12 mouse cellular contexts compared by ENCODE assay signal in the genomic region with DNA sequence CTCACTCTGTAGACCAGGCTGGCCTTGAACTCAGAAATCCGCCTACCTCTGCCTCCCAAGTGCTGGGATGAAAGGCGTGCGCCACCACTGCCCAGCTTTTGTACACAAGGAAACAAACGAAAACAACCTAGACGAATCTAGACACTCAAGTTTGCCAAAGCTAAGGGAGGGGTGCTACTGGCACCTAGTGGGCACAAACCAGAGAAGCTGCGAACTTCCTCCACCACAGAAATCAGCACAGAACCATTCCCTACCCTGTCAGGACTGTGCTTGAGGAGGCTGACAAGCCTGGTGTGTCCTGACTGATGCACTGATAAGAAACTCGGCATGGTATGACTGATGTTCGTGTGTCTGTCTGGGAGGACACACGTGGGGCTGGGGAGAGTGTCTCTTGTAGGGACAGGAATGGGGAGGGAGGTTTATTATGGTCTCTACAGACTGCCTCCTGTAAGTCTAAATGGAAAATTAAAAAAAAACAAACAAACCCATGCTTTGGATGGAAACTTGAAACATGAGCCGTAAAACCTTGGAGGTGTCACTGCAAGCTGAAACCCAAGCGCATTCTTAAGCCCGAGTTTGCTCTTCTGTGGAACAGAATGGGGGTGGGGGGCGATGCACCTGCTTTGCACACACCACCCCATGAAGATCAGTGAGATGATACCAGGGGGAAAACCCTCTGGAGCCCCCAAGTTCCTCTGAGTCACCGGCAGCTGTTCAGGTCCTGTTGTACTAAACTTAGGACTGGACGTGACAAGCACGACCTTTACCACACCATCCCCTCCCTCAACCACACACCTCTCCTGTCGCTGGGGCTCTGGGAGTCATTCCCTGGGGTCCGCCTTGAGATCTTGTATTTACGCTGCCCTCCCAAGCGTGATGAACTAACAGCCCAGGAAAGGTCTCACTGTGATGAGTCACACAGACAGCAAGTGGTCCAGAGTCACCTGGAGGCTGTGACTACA. TPM values are rescaled to one million over a fixed set of nuclear protein-coding genes. Genes with fewer than 3 reads are reported as not detected.
DNase-seq lines count a peak whose midpoint lies in the region; TF ChIP-seq lines count a peak whose summit lies in the region.
"Had no signal": no experiment of that assay in that cellular context is flagged by ENCODE, and none has a peak within 500 bp of the region (broad histone marks: within the 10 kb centered on the region; RNA-seq: fewer than 3 reads in every experiment).

No protein-coding gene starts in this region.

- H3K4me3 ChIP-seq in cerebellum, adult 2 months (replicated peaks; ENCODE audit: insufficient read depth, low read depth, low read length), result no peak overlapping the region
- H3K4me3 ChIP-seq in layer of hippocampus, adult 2 months, result no peak overlapping the region
- H3K4me3 ChIP-seq: liver, embryonic 12.5 days; neural tube, embryonic 15.5 days had no signal

- whole genome bisulfite sequencing in cerebellum, adult 2 months, result 62% methylated on average over 20 of the region's 20 CpGs

- DNase-seq in cerebellum, adult 2 months, result peak; percentile 30 to 42
- DNase-seq in cerebellum, postnatal 4 days (ENCODE audit: low spot score in 2 of 2), result no peak
- DNase-seq in layer of hippocampus, adult 2 months (ENCODE audit: low spot score in 2 of 2), result peak; percentile 7 to 36
- DNase-seq in layer of hippocampus, adult 9-10 months (ENCODE audit: low spot score), result no peak
- DNase-seq in 416B (ENCODE audit: low read depth), result peak; percentile 29
- peak; percentile 31 to 46 for DNase-seq in cerebellum, postnatal 10 days
- DNase-seq in thymus, postnatal 36 days, result no peak
- DNase-seq in gastrocnemius, adult 8-10 months (ENCODE audit: low spot score in 2 of 2), result no peak
- DNase-seq: gastrocnemius, postnatal 36 days had no signal

- H3K4me1 ChIP-seq in cerebellum, adult 2 months (ENCODE audit: control insufficient read depth, insufficient read depth, low read length), result peaks cover 24% of the 10 kb centered on the region

- no peaks in the 10 kb centered on the region for H3K27me3 ChIP-seq in cerebellum, adult 2 months (ENCODE audit: control insufficient read depth, insufficient read depth, low read length)
- H3K27me3 ChIP-seq: neural tube, embryonic 15.5 days had no signal

- no peak overlapping the region for H3K27ac ChIP-seq in cerebellum, adult 2 months (ENCODE audit: insufficient read depth, low read length)
- H3K27ac ChIP-seq in layer of hippocampus, adult 2 months, result no peak overlapping the region
- H3K27ac ChIP-seq: hindbrain, embryonic 14.5 days; liver, embryonic 12.5 days; neural tube, embryonic 15.5 days had no signal

- TF ChIP-seq CTCF in cerebellum, adult 2 months (IDR thresholded peaks at IDR 0.05; ENCODE audit: borderline replicate concordance, insufficient read depth, low read depth, low read length), result peak; percentile 72; the same call in 1 of the 2 replicates
- TF ChIP-seq CTCF in layer of hippocampus, adult 2 months (conservative IDR thresholded peaks at IDR 0.05), result peak; percentile 75

- no peak for TF ChIP-seq POLR2A in cerebellum, adult 2 months (IDR thresholded peaks at IDR 0.05; ENCODE audit: borderline replicate concordance, insufficient read depth, low read length)

RNA-seq across cellular contexts. Expression of gene Stambp, which starts 3.3 kb away (rescaled TPM):
- polyA plus RNA-seq in cerebellum, adult 2 months (2012; rRNA removed), result 39.0 and 41.8 TPM in 2 replicates
- 10 to 100 TPM; 33.0 to 35.5 TPM for total RNA-seq in layer of hippocampus, adult 2 months (2021)
- total RNA-seq in gastrocnemius, adult 8-10 months (2022), result 1 to 10 TPM; 5.6 to 6.8 (median 6.3) TPM

RNA-seq across cellular contexts. Expression of gene Actg2, which starts 33.1 kb away (rescaled TPM):
- 0.76 and 0.97 TPM in 2 replicates for polyA plus RNA-seq in cerebellum, adult 2 months (2012; rRNA removed)
- not detected for total RNA-seq in layer of hippocampus, adult 2 months (2021)
- total RNA-seq in gastrocnemius, adult 8-10 months (2022), result under 1 TPM; 0.39 to 0.73 (median 0.55) TPM

Comparison
In these comparisons a context has a peak if more than half of its experiments do, and no peak if none do; other contexts are left out.
1. DNase-seq: peak in cerebellum, adult 2 months (2 of 2), layer of hippocampus, adult 2 months (2 of 2), 416B (single experiment) and cerebellum, postnatal 10 days (2 of 2); none in cerebellum, postnatal 4 days (0 of 2), layer of hippocampus, adult 9-10 months (single experiment), thymus, postnatal 36 days (0 of 2) and gastrocnemius, adult 8-10 months (0 of 2).
2. RNA of gene Stambp, which starts 3.3 kb away (total RNA-seq): 33.0 to 35.5 TPM in layer of hippocampus, adult 2 months; 5.6 to 6.8 TPM in gastrocnemius, adult 8-10 months; every median in the first group is over 4 times any median in the second.